In genomic region chr7:141193348-141193856, GRCm38 (mm10) we compare ENCODE assay signal across 8 mouse cellular contexts. TPM values are rescaled to one million over a fixed set of nuclear protein-coding genes. Genes with fewer than 3 reads are reported as not detected.
DNase-seq lines count a peak whose midpoint lies in the region; ATAC-seq and TF ChIP-seq lines count a peak whose summit lies in the region.

No protein-coding gene starts in this region.

- peak overlapping the region; percentile 68 for H3K4me3 ChIP-seq in spleen, adult 2 months (ENCODE audit: extremely low read depth, insufficient read depth, insufficient read length)
- H3K4me3 ChIP-seq in kidney, embryonic 15.5 days (replicated peaks), result peak overlapping the region; percentile 95
- peak overlapping the region; percentile 92 for H3K4me3 ChIP-seq in lung, embryonic 15.5 days
- peak overlapping the region; percentile 86 for H3K4me3 ChIP-seq in neural tube, embryonic 15.5 days (replicated peaks)

- H3K4me2 ChIP-seq in kidney, embryonic 15.5 days, result peak overlapping the region; percentile 94
- peak overlapping the region; percentile 95 for H3K4me2 ChIP-seq in lung, embryonic 15.5 days
- H3K4me2 ChIP-seq in neural tube, embryonic 15.5 days, result peak overlapping the region; percentile 93

- peak in 1 of 2 experiments; percentile 26 for DNase-seq in spleen, adult 2 months (ENCODE audit: low read depth in 1 of 2, low spot score in 2 of 2)
- DNase-seq in spleen, adult 12 weeks (ENCODE audit: low spot score), result no peak
- peak; percentile 52 for DNase-seq in cerebellum, adult 11 months
- peak; percentile 41 for DNase-seq in gastrocnemius, postnatal 10 days

- H3K9me3 ChIP-seq in kidney, embryonic 15.5 days (replicated peaks), result no peaks in the 10 kb centered on the region
- H3K9me3 ChIP-seq in lung, embryonic 15.5 days, result no peaks in the 10 kb centered on the region
- H3K9me3 ChIP-seq in neural tube, embryonic 15.5 days (replicated peaks), result no peaks in the 10 kb centered on the region

- peaks cover 9% of the 10 kb centered on the region; the same call in 1 of the 2 replicates for H3K4me1 ChIP-seq in spleen, adult 2 months (ENCODE audit: control insufficient read depth, insufficient read depth, insufficient read length)
- peaks cover 32% of the 10 kb centered on the region for H3K4me1 ChIP-seq in kidney, embryonic 15.5 days
- peaks cover 25% of the 10 kb centered on the region for H3K4me1 ChIP-seq in lung, embryonic 15.5 days
- peaks cover 33% of the 10 kb centered on the region for H3K4me1 ChIP-seq in neural tube, embryonic 15.5 days

- ATAC-seq in kidney, embryonic 15.5 days (replicated peaks; ENCODE audit: low FRiP score), result no peak; the same call in none of the 2 replicates
- peak; percentile 17 for ATAC-seq in lung, embryonic 15.5 days (ENCODE audit: borderline replicate concordance, extremely low read depth, low FRiP score, low TSS enrichment)
- no peak; the same call in none of the 2 replicates for ATAC-seq in neural tube, embryonic 15.5 days (ENCODE audit: low FRiP score)
- no peak for ATAC-seq in inflammation-experienced regulatory T-cells, adult 6 months

- H3K36me3 ChIP-seq in spleen, adult 2 months (ENCODE audit: control insufficient read depth, insufficient read depth, low read length), result peaks cover 21% of the 10 kb centered on the region
- H3K36me3 ChIP-seq in kidney, embryonic 15.5 days, result peaks cover 37% of the 10 kb centered on the region
- H3K36me3 ChIP-seq in lung, embryonic 15.5 days, result peaks cover 32% of the 10 kb centered on the region
- H3K36me3 ChIP-seq in neural tube, embryonic 15.5 days, result peaks cover 36% of the 10 kb centered on the region

- H3K27ac ChIP-seq in spleen, adult 2 months (ENCODE audit: insufficient read depth, low read length), result peak overlapping the region; percentile 34; the same call in 1 of the 2 replicates
- peak overlapping the region; percentile 88 for H3K27ac ChIP-seq in kidney, embryonic 15.5 days
- H3K27ac ChIP-seq in lung, embryonic 15.5 days, result peak overlapping the region; percentile 88
- peak overlapping the region; percentile 83 for H3K27ac ChIP-seq in neural tube, embryonic 15.5 days (replicated peaks)

- no peak for TF ChIP-seq POLR2A in spleen, adult 2 months (IDR thresholded peaks at IDR 0.05; ENCODE audit: low read depth, low read length)

- no peak for TF ChIP-seq CTCF in spleen, adult 2 months (IDR thresholded peaks at IDR 0.05; ENCODE audit: extremely low read depth, insufficient read depth, insufficient read length, insufficient replicate concordance)

- peak overlapping the region; percentile 98 for H3K9ac ChIP-seq in kidney, embryonic 15.5 days
- H3K9ac ChIP-seq in lung, embryonic 15.5 days, result peak overlapping the region; percentile 97
- H3K9ac ChIP-seq in neural tube, embryonic 15.5 days (replicated peaks), result peak overlapping the region; percentile 98

- 1% methylated on average over 43 of the region's 43 CpGs for WGBS in spleen, adult 2 months
- under 1% methylated on average over 41 of the region's 43 CpGs for WGBS in kidney, embryonic 15.5 days
- WGBS in lung, embryonic 15.5 days, result under 1% methylated on average over 27 of the region's 43 CpGs
- 3% methylated on average over 20 of the region's 43 CpGs for WGBS in neural tube, embryonic 15.5 days

- H3K27me3 ChIP-seq in spleen, adult 2 months (ENCODE audit: control insufficient read depth, insufficient read depth, low read length), result no peaks in the 10 kb centered on the region
- H3K27me3 ChIP-seq in kidney, embryonic 15.5 days, result no peaks in the 10 kb centered on the region
- no peaks in the 10 kb centered on the region; the same call in 1 of the 2 replicates for H3K27me3 ChIP-seq in lung, embryonic 15.5 days
- no peaks in the 10 kb centered on the region for H3K27me3 ChIP-seq in neural tube, embryonic 15.5 days (replicated peaks)

RNA-seq across cellular contexts. Expression of gene Hras, which starts 0.4 kb away (rescaled TPM):
- 29.0 and 33.2 TPM in 2 replicates for polyA plus RNA-seq in spleen, adult 2 months (2012; rRNA removed)
- 100 to 1,000 TPM; 205 to 240 TPM for total RNA-seq in gastrocnemius, postnatal 10 days (2021)
- polyA plus RNA-seq in kidney, embryonic 15.5 days (2015; fragmentation: Nextera tagmentation; extraction: Ambion mirVana), result 92.1 and 98.0 TPM in 2 replicates
- polyA plus RNA-seq in lung, embryonic 15.5 days (2015; fragmentation: Nextera tagmentation; extraction: Ambion mirVana), result 99.9 and 102 TPM in 2 replicates
- polyA plus RNA-seq in neural tube, embryonic 15.5 days (2015; fragmentation: Nextera tagmentation; extraction: Ambion mirVana), result 166 and 188 TPM in 2 replicates
- 1 to 10 TPM; 1.5 to 6.2 (median 4.6) TPM for polyA plus RNA-seq in inflammation-experienced regulatory T-cells, adult 6 months (2017; shearing (Covaris generic))

RNA-seq across cellular contexts. Expression of gene Lrrc56, which starts 0.6 kb away (rescaled TPM):
- 5.2 and 5.5 TPM in 2 replicates for polyA plus RNA-seq in spleen, adult 2 months (2012; rRNA removed)
- total RNA-seq in gastrocnemius, postnatal 10 days (2021), result 1 to 10 TPM; 2.7 to 3.2 TPM
- 10.3 and 13.9 TPM in 2 replicates for polyA plus RNA-seq in kidney, embryonic 15.5 days (2015; fragmentation: Nextera tagmentation; extraction: Ambion mirVana)
- 5.8 and 6.9 TPM in 2 replicates for polyA plus RNA-seq in lung, embryonic 15.5 days (2015; fragmentation: Nextera tagmentation; extraction: Ambion mirVana)
- 9.0 and 9.1 TPM in 2 replicates for polyA plus RNA-seq in neural tube, embryonic 15.5 days (2015; fragmentation: Nextera tagmentation; extraction: Ambion mirVana)
- 1 to 10 TPM; 1.3 to 2.2 (median 1.7) TPM for polyA plus RNA-seq in inflammation-experienced regulatory T-cells, adult 6 months (2017; shearing (Covaris generic))

RNA-seq across cellular contexts. Expression of gene Lmntd2, which starts 20.5 kb away (rescaled TPM):
- polyA plus RNA-seq in spleen, adult 2 months (2012; rRNA removed), result 6.8 and 7.4 TPM in 2 replicates
- total RNA-seq in gastrocnemius, postnatal 10 days (2021), result not detected
- 3.4 and 3.5 TPM in 2 replicates for polyA plus RNA-seq in kidney, embryonic 15.5 days (2015; fragmentation: Nextera tagmentation; extraction: Ambion mirVana)
- 1.1 and 1.3 TPM in 2 replicates for polyA plus RNA-seq in lung, embryonic 15.5 days (2015; fragmentation: Nextera tagmentation; extraction: Ambion mirVana)
- 0.35 and 1.6 TPM in 2 replicates for polyA plus RNA-seq in neural tube, embryonic 15.5 days (2015; fragmentation: Nextera tagmentation; extraction: Ambion mirVana)
- polyA plus RNA-seq in inflammation-experienced regulatory T-cells, adult 6 months (2017; shearing (Covaris generic)), result 10 to 100 TPM in 1 of 3 experiments, 1 to 10 TPM in 2; 4.6 to 11.3 (median 8.5) TPM

RNA-seq across cellular contexts. Expression of gene Rnh1, which starts 20.7 kb away (rescaled TPM):
- 90.8 and 113 TPM in 2 replicates for polyA plus RNA-seq in spleen, adult 2 months (2012; rRNA removed)
- 10 to 100 TPM; 52.9 to 56.0 TPM for total RNA-seq in gastrocnemius, postnatal 10 days (2021)
- polyA plus RNA-seq in kidney, embryonic 15.5 days (2015; fragmentation: Nextera tagmentation; extraction: Ambion mirVana), result 115 and 122 TPM in 2 replicates
- 143 and 152 TPM in 2 replicates for polyA plus RNA-seq in lung, embryonic 15.5 days (2015; fragmentation: Nextera tagmentation; extraction: Ambion mirVana)
- 50.0 and 69.8 TPM in 2 replicates for polyA plus RNA-seq in neural tube, embryonic 15.5 days (2015; fragmentation: Nextera tagmentation; extraction: Ambion mirVana)
- 100 to 1,000 TPM; 135 to 147 (median 143) TPM for polyA plus RNA-seq in inflammation-experienced regulatory T-cells, adult 6 months (2017; shearing (Covaris generic))

RNA-seq across cellular contexts. Expression of gene Rassf7, which starts 22.3 kb away (rescaled TPM):
- polyA plus RNA-seq in spleen, adult 2 months (2012; rRNA removed), result 13.0 and 18.4 TPM in 2 replicates
- total RNA-seq in gastrocnemius, postnatal 10 days (2021), result 1 to 10 TPM; 2.1 to 2.8 TPM
- 57.5 and 66.9 TPM in 2 replicates for polyA plus RNA-seq in kidney, embryonic 15.5 days (2015; fragmentation: Nextera tagmentation; extraction: Ambion mirVana)
- 59.7 and 62.6 TPM in 2 replicates for polyA plus RNA-seq in lung, embryonic 15.5 days (2015; fragmentation: Nextera tagmentation; extraction: Ambion mirVana)
- 24.1 and 28.1 TPM in 2 replicates for polyA plus RNA-seq in neural tube, embryonic 15.5 days (2015; fragmentation: Nextera tagmentation; extraction: Ambion mirVana)
- polyA plus RNA-seq in inflammation-experienced regulatory T-cells, adult 6 months (2017; shearing (Covaris generic)), result 10 to 100 TPM in 2 of 3 experiments, 1 to 10 TPM in 1; 9.2 to 15.0 (median 13.7) TPM

Comparison
In these comparisons a context has a peak if more than half of its experiments do, and no peak if none do; other contexts are left out.
1. H3K27ac ChIP-seq: peak in every context shown above with its lines; median percentile 88 in kidney, embryonic 15.5 days; 88 in lung, embryonic 15.5 days; 83 in neural tube, embryonic 15.5 days; 34 in spleen, adult 2 months.